Mouse (Mus musculus) liver, embryonic 16.5 days (tissue): Measurements from ENCODE around the gene Dnah2. TPM values are rescaled to one million over a fixed set of nuclear protein-coding genes. Genes with fewer than 3 reads are reported as not detected.
A peak's percentile ranks its signal among the peaks of the same experiment; 100 is the strongest.

ENCODE experiments used
- ATAC-seq: fragments of 200-750 bp; cut with Nextera tagmentation; 2 replicates; pipeline ENCODE4 v1.8.0; 2017; ENCODE audit warnings: low read depth, mild to moderate bottlenecking, moderate number of reproducible peaks, moderate library complexity
- H3K27ac ChIP-seq: fragments of 300-500 bp; sonication (generic); 2 replicates; pipeline ENCODE4 v1.5.1; 2014; ENCODE audit warnings: mild to moderate bottlenecking, low read length
- H3K27me3 ChIP-seq: fragments of 300-500 bp; sonication (generic); 2 replicates; pipeline ENCODE4 v1.6.1; 2014; ENCODE audit warnings: low read depth, low read length, mixed read lengths; ENCODE audit not compliant: control insufficient read depth, insufficient read depth
- H3K36me3 ChIP-seq: fragments of 300-500 bp; sonication (generic); 2 replicates; pipeline ENCODE4 v1.6.1; 2014; ENCODE audit warnings: mild to moderate bottlenecking; ENCODE audit not compliant: control insufficient read depth, insufficient read depth
- H3K4me1 ChIP-seq: fragments of 300-500 bp; sonication (generic); 2 replicates; pipeline ENCODE4 v1.6.1; 2014; ENCODE audit warnings: low read depth, low read length, mixed read lengths; ENCODE audit not compliant: control insufficient read depth
- H3K4me2 ChIP-seq: fragments of 300-500 bp; sonication (generic); 2 replicates; pipeline ENCODE4 v1.6.1; 2014; ENCODE audit warnings: low read depth, low read length, mixed read lengths
- H3K4me3 ChIP-seq: fragments of 300-500 bp; sonication (generic); 2 replicates; pipeline ENCODE4 v1.5.1; 2014; ENCODE audit warnings: low read depth, mild to moderate bottlenecking, low read length
- H3K9ac ChIP-seq: fragments of 300-500 bp; sonication (generic); 2 replicates; pipeline ENCODE4 v1.6.1; 2014; ENCODE audit warnings: low read depth, low read length
- H3K9me3 ChIP-seq: fragments of 300-500 bp; sonication (generic); replicated peaks from 2 replicates; pipeline ENCODE4 v1.6.1; 2016; ENCODE audit warnings: low read length; ENCODE audit not compliant: control insufficient read depth
- WGBS: fragments of 180-500 bp; shearing (Covaris S2); extraction: QIAGEN DNeasy Blood & Tissue Kit; methylation state at CpG from one replicate; pipeline ENCODE4 v1.1.7; 2014; ENCODE audit not compliant: insufficient replicate concordance; 5-methylcytosine and 5-hydroxymethylcytosine counted together
- polyA plus RNA-seq: library from polyadenylated mRNA; unstranded; fragments of >200 nt; fragmentation: Nextera tagmentation; extraction: Ambion mirVana; gene quantifications from 2 replicates; pipeline ENCODE4 v1.2.1, GENCODE M21; 2015

The Dnah2 gene
- polyA plus RNA-seq, 1 experiment from 2014 or later: 0.09 TPM

GRCm38 (mm10) chr11:69408541-69409377, 140.2 kb downstream of the Dnah2 start:
- Histone ChIP-seq H3K27me3 (no peaks in the 10 kb centered on the region), H3K9ac (peak overlapping the region; percentile 75), H3K4me1 (peaks cover 46% of the 10 kb centered on the region), H3K9me3 (no peaks in the 10 kb centered on the region), H3K4me3 (peak overlapping the region; percentile 86), H3K36me3 (peaks cover 10% of the 10 kb centered on the region), H3K4me2 (peak overlapping the region; percentile 100), H3K27ac (peak overlapping the region; percentile 90)
- peak; percentile 85 for ATAC-seq
- WGBS: under 1% methylated on average over 33 of the region's 33 CpGs

DNA sequence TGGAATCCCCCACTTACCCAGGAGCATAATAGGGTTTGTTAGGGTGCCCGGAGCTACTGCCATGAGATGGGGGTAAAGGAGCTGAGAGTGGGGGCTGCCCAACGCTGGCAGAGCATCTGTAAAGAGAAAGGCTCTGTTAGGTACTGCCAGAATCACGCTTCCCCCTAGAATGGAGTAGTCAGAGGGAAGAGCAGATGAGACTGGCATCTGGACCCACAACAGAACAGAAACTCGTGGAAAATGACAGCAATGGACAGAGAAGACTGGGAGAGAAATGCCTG, 141.2 kb downstream of the Dnah2 start:
- H3K4me2 ChIP-seq: no peak overlapping the region
- H3K27ac ChIP-seq: no peak overlapping the region
- no peak for ATAC-seq
- peaks cover 13% of the 10 kb centered on the region for H3K36me3 ChIP-seq
- H3K9ac ChIP-seq: no peak overlapping the region
- no peaks in the 10 kb centered on the region for H3K9me3 ChIP-seq
- 71% methylated on average over 4 of the region's 4 CpGs for WGBS
- no peaks in the 10 kb centered on the region for H3K27me3 ChIP-seq
- H3K4me1 ChIP-seq: peaks cover 37% of the 10 kb centered on the region
- H3K4me3 ChIP-seq: no peak overlapping the region

GRCm38 (mm10) chr11:69406867-69407723, 141.8 kb downstream of the Dnah2 start:
- Histone ChIP-seq H3K27ac (no peak overlapping the region), H3K4me2 (no peak overlapping the region), H3K36me3 (peaks cover 13% of the 10 kb centered on the region), H3K4me3 (no peak overlapping the region), H3K9ac (no peak overlapping the region), H3K9me3 (no peaks in the 10 kb centered on the region), H3K4me1 (peaks cover 31% of the 10 kb centered on the region), H3K27me3 (no peaks in the 10 kb centered on the region)
- WGBS: 79% methylated on average over 16 of the region's 16 CpGs
- ATAC-seq: no peak

GRCm38 (mm10) chr11:69406282-69406681, 142.6 kb downstream of the Dnah2 start:
- no peak for ATAC-seq
- H3K4me1 ChIP-seq: peaks cover 29% of the 10 kb centered on the region
- no peaks in the 10 kb centered on the region for H3K27me3 ChIP-seq
- peaks cover 13% of the 10 kb centered on the region for H3K36me3 ChIP-seq
- no peak overlapping the region for H3K4me3 ChIP-seq
- no peak overlapping the region for H3K4me2 ChIP-seq
- 86% methylated on average over 19 of the region's 19 CpGs for WGBS
- no peaks in the 10 kb centered on the region for H3K9me3 ChIP-seq
- no peak overlapping the region for H3K27ac ChIP-seq
- H3K9ac ChIP-seq: no peak overlapping the region

- no peak for ATAC-seq
- Histone ChIP-seq H3K4me1 (peaks cover 27% of the 10 kb centered on the region), H3K27me3 (no peaks in the 10 kb centered on the region), H3K4me3 (no peak overlapping the region), H3K36me3 (peaks cover 16% of the 10 kb centered on the region), H3K27ac (no peak overlapping the region), H3K9me3 (no peaks in the 10 kb centered on the region), H3K4me2 (no peak overlapping the region), H3K9ac (no peak overlapping the region)
- 82% methylated on average over 24 of the region's 24 CpGs for WGBS
Observed at GRCm38 (mm10) chr11:69405397-69406200, 143.3 kb downstream of the Dnah2 start.

GRCm38 (mm10) chr11:69404595-69405396, 144.1 kb downstream of the Dnah2 start:
- no peak for ATAC-seq
- no peaks in the 10 kb centered on the region for H3K27me3 ChIP-seq
- no peak overlapping the region for H3K4me2 ChIP-seq
- peaks cover 19% of the 10 kb centered on the region for H3K4me1 ChIP-seq
- peaks cover 19% of the 10 kb centered on the region for H3K36me3 ChIP-seq
- no peak overlapping the region for H3K4me3 ChIP-seq
- H3K27ac ChIP-seq: no peak overlapping the region
- 78% methylated on average over 24 of the region's 24 CpGs for WGBS
- no peak overlapping the region for H3K9ac ChIP-seq
- H3K9me3 ChIP-seq: no peaks in the 10 kb centered on the region

- WGBS: 86% methylated on average over 38 of the region's 38 CpGs
Observed at GRCm38 (mm10) chr11:69403691-69404594, 145.0 kb downstream of the Dnah2 start.

More at GRCm38 (mm10) chr11:69403691-69404594, 145.0 kb downstream of the Dnah2 start:
- Histone ChIP-seq H3K27ac (no peak overlapping the region), H3K4me1 (peaks cover 13% of the 10 kb centered on the region), H3K27me3 (no peaks in the 10 kb centered on the region), H3K4me3 (no peak overlapping the region), H3K36me3 (peaks cover 19% of the 10 kb centered on the region), H3K9ac (no peak overlapping the region), H3K4me2 (no peak overlapping the region), H3K9me3 (no peaks in the 10 kb centered on the region)
- ATAC-seq: no peak
